Mouse (Mus musculus) liver, adult 2 months (tissue): ENCODE results near the gene Aes. TPM values are rescaled to one million over a fixed set of nuclear protein-coding genes. Genes with fewer than 3 reads are reported as not detected.
A peak's percentile ranks its signal among the peaks of the same experiment; 100 is the strongest.

ENCODE experiments used
- DNase-seq: peaks from one replicate; pipeline ENCODE4 v3.0.0-alpha.2; 2011; ENCODE audit warnings: low read depth, low spot score; ENCODE audit errors: extremely low read depth
- H3K27ac ChIP-seq: fragments of 200-500 bp; replicated peaks from 2 replicates; pipeline ENCODE4 v1.5.1; 2012; ENCODE audit warnings: low read depth, mild to moderate bottlenecking, control low read depth, inconsistent platforms, low read length; ENCODE audit not compliant: insufficient read depth
- H3K27me3 ChIP-seq: fragments of 200-500 bp; 2 replicates; pipeline ENCODE4 v1.6.1; 2012; ENCODE audit warnings: mild to moderate bottlenecking, moderate library complexity, low read length, inconsistent platforms; ENCODE audit not compliant: control insufficient read depth, insufficient read depth
- H3K36me3 ChIP-seq: fragments of 200-500 bp; 2 replicates; pipeline ENCODE4 v1.6.1; 2012; ENCODE audit warnings: low read length, inconsistent platforms; ENCODE audit not compliant: control insufficient read depth, insufficient read depth
- H3K4me1 ChIP-seq: fragments of 200-500 bp; 2 replicates; pipeline ENCODE4 v1.6.1; 2011; ENCODE audit warnings: low read length; ENCODE audit not compliant: control insufficient read depth, insufficient read depth
- H3K4me3 ChIP-seq: fragments of 200-500 bp; 2 replicates; pipeline ENCODE4 v1.5.1; 2011; ENCODE audit warnings: low read depth, mild to moderate bottlenecking, control low read depth, low read length, moderate library complexity; ENCODE audit not compliant: insufficient read depth
- H3K79me2 ChIP-seq: fragments of 200-500 bp; 2 replicates; pipeline ENCODE4 v1.6.1; 2012; ENCODE audit warnings: inconsistent platforms, mild to moderate bottlenecking, low read length, moderate library complexity; ENCODE audit not compliant: control insufficient read depth, insufficient read depth
- H3K9ac ChIP-seq: fragments of 200-500 bp; 2 replicates; pipeline ENCODE4 v1.6.1; 2012; ENCODE audit warnings: low read depth, mild to moderate bottlenecking, control low read depth, inconsistent platforms, low read length
- CTCF ChIP-seq: fragments of 200-500 bp; IDR thresholded peaks from 2 replicates; pipeline ENCODE4 v1.5.1; 2011; ENCODE audit warnings: low read depth, low read length, control low read depth
- POLR2A ChIP-seq: fragments of 200-500 bp; IDR thresholded peaks from 2 replicates; pipeline ENCODE4 v1.6.1; 2011; ENCODE audit warnings: low read length, control low read depth; ENCODE audit not compliant: insufficient read depth; ENCODE audit errors: extremely low read depth
- WGBS: fragments of 180-500 bp; shearing (Covaris S2); methylation state at CpG from one replicate; pipeline ENCODE4 v1.1.7; 2018; 5-methylcytosine and 5-hydroxymethylcytosine counted together
- polyA plus RNA-seq: library from polyadenylated mRNA; depleted of rRNA; stranded (reverse); fragments of >200 nt; gene quantifications from 2 replicates; pipeline ENCODE4 v1.2.3, GENCODE M21; 2012
- total RNA-seq: library from RNA; depleted of rRNA; stranded (reverse); fragments of >200 nt; gene quantifications from 2 replicates; pipeline ENCODE4 v1.2.3, GENCODE M21; 2014

Gene Aes
- total and polyA plus RNA-seq, 2 experiments, result 200 to 1,785 TPM

GRCm38 (mm10) chr10:81519227-81519977 is 39.9 kb upstream of the Aes start:
- 68% methylated on average over 6 of the region's 6 CpGs for WGBS
- Histone ChIP-seq H3K27me3 (no peaks in the 10 kb centered on the region), H3K4me3 (no peak overlapping the region), H3K36me3 (no peaks in the 10 kb centered on the region), H3K9ac (no peak overlapping the region), H3K4me1 (no peaks in the 10 kb centered on the region), H3K27ac (no peak overlapping the region), H3K79me2 (no peaks in the 10 kb centered on the region)
- DNase-seq, result no peak
- TF ChIP-seq POLR2A (no peak), CTCF (no peak)

DNA sequence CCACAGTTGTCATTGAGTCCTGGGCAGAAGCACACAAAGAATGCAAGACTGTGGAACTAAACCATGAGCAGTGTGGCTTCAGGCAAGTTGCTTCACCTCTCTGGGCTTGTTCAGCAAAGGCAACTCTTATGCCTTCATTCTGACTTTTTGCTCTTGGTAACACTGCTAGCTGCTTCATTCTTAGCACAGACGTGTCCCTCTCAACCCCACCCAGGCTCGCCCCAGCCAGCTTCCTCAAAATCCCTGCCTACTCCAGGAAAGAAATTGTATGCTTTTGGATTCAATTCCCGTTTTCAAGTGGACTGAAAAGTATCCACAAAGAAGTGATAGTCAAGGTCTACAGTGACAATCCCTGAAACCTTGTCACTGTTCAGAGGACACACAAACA is 39.3 kb upstream of the Aes start:
- TF ChIP-seq POLR2A (no peak), CTCF (no peak)
- no peaks in the 10 kb centered on the region for H3K27me3 ChIP-seq
- no peaks in the 10 kb centered on the region for H3K36me3 ChIP-seq
- H3K9ac ChIP-seq, result no peak overlapping the region
- H3K79me2 ChIP-seq, result no peaks in the 10 kb centered on the region
- H3K4me3 ChIP-seq, result no peak overlapping the region
- H3K4me1 ChIP-seq, result no peaks in the 10 kb centered on the region
- H3K27ac ChIP-seq, result no peak overlapping the region
- 70% methylated on average over 3 of the region's 3 CpGs for WGBS
- no peak for DNase-seq

DNA sequence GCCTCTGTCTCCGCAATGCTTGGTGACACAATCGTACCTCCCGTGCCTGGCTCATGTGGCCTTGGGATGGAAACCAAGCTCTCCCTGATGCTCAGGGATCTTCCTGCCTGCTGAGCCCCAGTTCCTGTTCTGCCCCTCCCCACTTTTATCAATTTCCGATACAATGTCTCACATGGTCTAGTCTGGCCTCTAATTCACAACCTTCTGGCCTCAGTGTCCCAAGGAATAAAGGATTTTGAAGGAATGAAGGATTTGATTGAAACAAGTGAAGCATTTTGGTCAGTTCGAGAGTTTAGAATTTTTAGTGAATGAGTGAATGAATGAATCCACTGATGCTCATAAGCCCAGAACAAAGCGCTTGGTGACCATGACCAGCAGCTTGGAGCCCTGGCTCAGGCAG is 36.1 kb upstream of the Aes start:
- 68% methylated on average over 6 of the region's 6 CpGs for WGBS
- H3K4me3 ChIP-seq, result no peak overlapping the region
- H3K4me1 ChIP-seq, result no peaks in the 10 kb centered on the region
- no peak for DNase-seq
- no peak overlapping the region for H3K9ac ChIP-seq
- TF ChIP-seq POLR2A (no peak), CTCF (no peak)
- no peaks in the 10 kb centered on the region for H3K27me3 ChIP-seq
- H3K79me2 ChIP-seq, result no peaks in the 10 kb centered on the region
- H3K36me3 ChIP-seq, result no peaks in the 10 kb centered on the region
- H3K27ac ChIP-seq, result no peak overlapping the region

GRCm38 (mm10) chr10:81523570-81523969 is 35.7 kb upstream of the Aes start:
- Histone ChIP-seq H3K36me3 (no peaks in the 10 kb centered on the region), H3K4me3 (peak overlapping the region; percentile 22; the same call in 1 of the 2 replicates), H3K9ac (peak overlapping the region; percentile 41), H3K4me1 (no peaks in the 10 kb centered on the region), H3K79me2 (no peaks in the 10 kb centered on the region), H3K27me3 (no peaks in the 10 kb centered on the region), H3K27ac (peak overlapping the region; percentile 49)
- no peak for TF ChIP-seq POLR2A
- TF ChIP-seq CTCF, result no peak
- 36% methylated on average over 19 of the region's 19 CpGs for WGBS
- no peak for DNase-seq

GRCm38 (mm10) chr10:81524051-81524605 is 35.2 kb upstream of the Aes start, which contains the start of gene Gna15:
Gene Gna15, minus strand, starts transcription at chr10:81524225.
- no peaks in the 10 kb centered on the region for H3K36me3 ChIP-seq
- H3K79me2 ChIP-seq, result no peaks in the 10 kb centered on the region
- H3K27me3 ChIP-seq, result no peaks in the 10 kb centered on the region
- no peak for TF ChIP-seq POLR2A
- TF ChIP-seq CTCF, result no peak
- peak within 1 kb of the TSS; percentile 22; the same call in 1 of the 2 replicates for H3K4me3 ChIP-seq
- H3K4me1 ChIP-seq, result no peaks in the 10 kb centered on the region
- peak within 1 kb of the TSS; percentile 49 for H3K27ac ChIP-seq
- DNase-seq, result peak; percentile 34
- peak within 1 kb of the TSS; percentile 41 for H3K9ac ChIP-seq
- 43% methylated on average over 9 of the region's 9 CpGs for whole genome bisulfite sequencing
